Mouse (Mus musculus): ENCODE measurements around the gene Sar1b. TPM values are rescaled to one million over a fixed set of nuclear protein-coding genes. Genes with fewer than 3 reads are reported as not detected.
"Not testable (repeated sequence)": the region's sequence is repeated elsewhere in the genome, so short reads cannot be mapped to it uniquely, and the experiment has no call there.

Sar1b gene
- polyA plus RNA-seq, 1 experiment from 2014 or later, result 148 TPM

DNA sequence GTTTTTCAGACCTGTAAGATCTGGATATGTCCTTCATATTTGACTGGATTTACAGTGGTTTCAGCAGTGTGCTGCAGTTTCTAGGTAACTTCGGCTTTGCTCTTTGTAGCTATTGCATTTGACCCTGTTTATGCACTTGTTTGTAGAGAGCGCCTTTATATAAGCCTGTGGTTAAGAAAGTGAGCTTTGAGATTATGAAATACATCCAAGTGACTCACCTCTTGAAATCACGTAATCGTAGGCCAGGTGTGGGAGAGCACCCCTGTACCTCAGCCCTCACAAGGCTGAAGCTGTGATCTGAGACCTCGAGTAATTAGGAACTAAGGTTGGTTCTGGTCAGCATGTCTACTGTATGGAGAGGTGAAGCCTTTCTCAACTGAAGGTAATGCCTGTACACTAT, 14.0 kb downstream of the Sar1b start:
- Histone ChIP-seq H3K9me3 (ENCODE audit: control insufficient read depth, low read length) (no peaks in the 10 kb centered on the region), H3K36me3 (ENCODE audit: control insufficient read depth, insufficient read depth, low read length) (peaks cover 33% of the 10 kb centered on the region), H3K4me3 (ENCODE audit: control insufficient read depth in 1 of 2, insufficient read depth in 1 of 2, low read depth in 1 of 2, low read length in 2 of 2) (no peak overlapping the region), H3K4me2 (ENCODE audit: low read length) (no peak overlapping the region), H3K4me1 (ENCODE audit: control insufficient read depth in 2 of 2, insufficient read depth in 2 of 2, low read length in 2 of 2) (no peaks in the 10 kb centered on the region), H3K9ac (ENCODE audit: low read length) (no peak overlapping the region), H3K27ac (replicated peaks in 1 of 2; ENCODE audit: control insufficient read depth in 1 of 2, insufficient read depth in 1 of 2, low read depth in 2 of 2, low read length in 2 of 2) (no peak overlapping the region), H3K27me3 (ENCODE audit: control insufficient read depth, insufficient read depth, low read length) (no peaks in the 10 kb centered on the region)
- WGBS, result 90% methylated on average over 5 of the region's 5 CpGs
- no peak for ATAC-seq (ENCODE audit: insufficient number of reproducible peaks, insufficient read depth, low FRiP score, low read depth)

DNA sequence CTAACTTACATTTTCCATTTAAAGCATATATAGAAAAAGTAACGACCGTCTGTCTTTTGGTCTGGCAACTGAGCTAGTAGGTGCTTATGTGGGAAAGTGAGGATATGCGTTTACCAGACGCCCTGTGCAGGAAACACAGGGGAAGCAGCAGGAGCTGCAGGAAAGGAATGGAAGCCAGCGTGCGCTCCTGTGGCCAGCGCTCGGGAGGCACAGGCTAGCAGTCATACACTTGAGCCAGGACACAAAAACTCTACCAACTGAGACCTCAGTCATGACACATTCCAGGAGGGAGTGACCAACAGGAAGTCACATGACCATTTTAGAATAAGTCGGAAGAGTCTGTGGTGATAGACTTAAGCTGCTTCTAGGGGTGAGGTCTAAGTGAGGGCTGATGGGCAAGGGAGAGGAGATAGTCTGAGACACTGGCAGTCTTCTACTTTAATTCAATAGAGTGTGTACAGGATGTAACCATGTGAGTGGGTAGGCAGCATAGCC, 17.3 kb downstream of the Sar1b start:
- no peak overlapping the region for H3K9ac ChIP-seq (ENCODE audit: low read length)
- H3K4me2 ChIP-seq (ENCODE audit: low read length), result no peak overlapping the region
- peaks cover 58% of the 10 kb centered on the region for H3K36me3 ChIP-seq (ENCODE audit: control insufficient read depth, insufficient read depth, low read length)
- H3K9me3 ChIP-seq (ENCODE audit: control insufficient read depth, low read length), result no peaks in the 10 kb centered on the region
- no peak overlapping the region for H3K27ac ChIP-seq (replicated peaks in 1 of 2; ENCODE audit: control insufficient read depth in 1 of 2, insufficient read depth in 1 of 2, low read depth in 2 of 2, low read length in 2 of 2)
- H3K27me3 ChIP-seq (ENCODE audit: control insufficient read depth, insufficient read depth, low read length), result no peaks in the 10 kb centered on the region
- WGBS, result 65% methylated on average over 9 of the region's 9 CpGs
- no peaks in the 10 kb centered on the region for H3K4me1 ChIP-seq (ENCODE audit: control insufficient read depth in 2 of 2, insufficient read depth in 2 of 2, low read length in 2 of 2)
- no peak overlapping the region for H3K4me3 ChIP-seq (ENCODE audit: control insufficient read depth in 1 of 2, insufficient read depth in 1 of 2, low read depth in 1 of 2, low read length in 2 of 2)
- no peak for ATAC-seq (ENCODE audit: insufficient number of reproducible peaks, insufficient read depth, low FRiP score, low read depth)

DNA sequence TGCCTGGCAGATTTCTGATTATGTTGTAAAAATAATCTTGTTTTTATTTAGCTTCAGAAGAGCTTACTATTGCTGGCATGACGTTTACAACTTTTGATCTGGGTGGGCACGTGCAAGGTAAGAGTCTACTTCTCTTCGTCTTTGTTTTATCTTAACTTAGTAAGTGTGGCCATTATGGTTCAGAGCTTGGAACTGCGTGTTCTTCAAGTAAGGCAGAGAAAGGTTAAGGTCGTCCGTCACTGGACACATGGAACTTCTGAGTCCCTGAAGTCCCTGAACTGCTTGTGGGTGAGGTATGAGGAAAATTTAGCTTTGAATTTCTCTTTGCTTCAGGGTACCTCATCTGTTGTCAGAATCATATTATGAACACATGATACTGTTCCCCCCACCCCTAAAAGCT, 19.2 kb downstream of the Sar1b start:
- no peaks in the 10 kb centered on the region for H3K9me3 ChIP-seq (ENCODE audit: control insufficient read depth, low read length)
- H3K9ac ChIP-seq (ENCODE audit: low read length), result no peak overlapping the region
- WGBS, result 83% methylated on average over 6 of the region's 6 CpGs
- no peaks in the 10 kb centered on the region for H3K27me3 ChIP-seq (ENCODE audit: control insufficient read depth, insufficient read depth, low read length)
- H3K4me1 ChIP-seq (ENCODE audit: control insufficient read depth in 2 of 2, insufficient read depth in 2 of 2, low read length in 2 of 2), result no peaks in the 10 kb centered on the region
- H3K27ac ChIP-seq (replicated peaks in 1 of 2; ENCODE audit: control insufficient read depth in 1 of 2, insufficient read depth in 1 of 2, low read depth in 2 of 2, low read length in 2 of 2), result no peak overlapping the region
- no peak overlapping the region for H3K4me3 ChIP-seq (ENCODE audit: control insufficient read depth in 1 of 2, insufficient read depth in 1 of 2, low read depth in 1 of 2, low read length in 2 of 2)
- no peak for ATAC-seq (ENCODE audit: insufficient number of reproducible peaks, insufficient read depth, low FRiP score, low read depth)
- no peak overlapping the region for H3K4me2 ChIP-seq (ENCODE audit: low read length)
- H3K36me3 ChIP-seq (ENCODE audit: control insufficient read depth, insufficient read depth, low read length), result peaks cover 71% of the 10 kb centered on the region

DNA sequence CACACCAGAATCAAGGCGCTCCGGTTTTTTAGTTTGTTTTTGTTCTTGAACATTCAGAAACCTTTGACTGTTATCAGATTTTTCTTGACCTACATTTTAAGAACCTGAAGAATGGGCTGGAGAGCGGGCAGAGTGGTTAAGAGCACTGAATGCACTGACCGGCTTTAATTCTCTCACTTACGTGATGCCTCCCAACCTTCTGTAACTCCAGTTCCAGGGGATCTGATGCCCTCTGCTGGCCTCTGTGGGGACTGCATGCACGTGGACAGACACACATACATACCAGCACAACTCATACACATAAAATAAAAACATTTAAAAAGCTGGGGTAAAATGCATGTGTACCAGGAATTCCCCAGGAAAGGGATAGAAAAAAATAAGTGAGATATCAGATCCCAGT, 22.4 kb downstream of the Sar1b start:
- no peaks in the 10 kb centered on the region for H3K27me3 ChIP-seq (ENCODE audit: control insufficient read depth, insufficient read depth, low read length)
- no peak overlapping the region for H3K27ac ChIP-seq (replicated peaks in 1 of 2; ENCODE audit: control insufficient read depth in 1 of 2, insufficient read depth in 1 of 2, low read depth in 2 of 2, low read length in 2 of 2)
- no peaks in the 10 kb centered on the region for H3K9me3 ChIP-seq (ENCODE audit: control insufficient read depth, low read length)
- 86% methylated on average over 6 of the region's 6 CpGs for WGBS
- H3K4me3 ChIP-seq (ENCODE audit: control insufficient read depth in 1 of 2, insufficient read depth in 1 of 2, low read depth in 1 of 2, low read length in 2 of 2), result no peak overlapping the region
- no peaks in the 10 kb centered on the region for H3K4me1 ChIP-seq (ENCODE audit: control insufficient read depth in 2 of 2, insufficient read depth in 2 of 2, low read length in 2 of 2)
- H3K9ac ChIP-seq (ENCODE audit: low read length), result no peak overlapping the region
- no peak for ATAC-seq (ENCODE audit: insufficient number of reproducible peaks, insufficient read depth, low FRiP score, low read depth)
- no peak overlapping the region for H3K4me2 ChIP-seq (ENCODE audit: low read length)
- peaks cover 88% of the 10 kb centered on the region for H3K36me3 ChIP-seq (ENCODE audit: control insufficient read depth, insufficient read depth, low read length)

DNA sequence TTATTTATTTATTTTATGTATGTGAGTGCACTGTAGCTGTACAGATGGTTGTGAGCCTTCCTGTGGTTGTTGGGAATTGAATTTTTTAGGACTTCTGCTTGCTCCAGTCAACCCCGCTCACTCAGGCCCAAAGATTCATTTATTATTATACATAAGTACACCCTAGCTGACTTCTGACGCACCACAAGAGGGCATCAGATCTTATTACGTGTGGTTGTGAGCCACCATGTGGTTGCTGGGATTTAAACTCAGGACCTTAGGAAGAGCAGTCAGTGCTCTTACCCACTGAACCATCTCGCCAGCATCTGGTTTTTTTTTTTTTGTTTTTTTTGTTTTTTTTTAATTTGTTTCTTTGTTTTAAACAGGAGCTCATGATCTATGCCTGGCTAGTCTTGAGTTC, 26.2 kb downstream of the Sar1b start:
- peaks cover 74% of the 10 kb centered on the region for H3K36me3 ChIP-seq (ENCODE audit: control insufficient read depth, insufficient read depth, low read length)
- not testable (repeated sequence) for H3K9me3 ChIP-seq (ENCODE audit: control insufficient read depth, low read length); H3K9ac ChIP-seq (ENCODE audit: low read length); H3K27ac ChIP-seq (replicated peaks in 1 of 2; ENCODE audit: control insufficient read depth in 1 of 2, insufficient read depth in 1 of 2, low read depth in 2 of 2, low read length in 2 of 2); H3K4me3 ChIP-seq (ENCODE audit: control insufficient read depth in 1 of 2, insufficient read depth in 1 of 2, low read depth in 1 of 2, low read length in 2 of 2); H3K4me1 ChIP-seq (ENCODE audit: control insufficient read depth in 2 of 2, insufficient read depth in 2 of 2, low read length in 2 of 2); ATAC-seq (ENCODE audit: insufficient number of reproducible peaks, insufficient read depth, low FRiP score, low read depth); H3K4me2 ChIP-seq (ENCODE audit: low read length); H3K27me3 ChIP-seq (ENCODE audit: control insufficient read depth, insufficient read depth, low read length)
- WGBS, result 89% methylated on average over 4 of the region's 4 CpGs

DNA sequence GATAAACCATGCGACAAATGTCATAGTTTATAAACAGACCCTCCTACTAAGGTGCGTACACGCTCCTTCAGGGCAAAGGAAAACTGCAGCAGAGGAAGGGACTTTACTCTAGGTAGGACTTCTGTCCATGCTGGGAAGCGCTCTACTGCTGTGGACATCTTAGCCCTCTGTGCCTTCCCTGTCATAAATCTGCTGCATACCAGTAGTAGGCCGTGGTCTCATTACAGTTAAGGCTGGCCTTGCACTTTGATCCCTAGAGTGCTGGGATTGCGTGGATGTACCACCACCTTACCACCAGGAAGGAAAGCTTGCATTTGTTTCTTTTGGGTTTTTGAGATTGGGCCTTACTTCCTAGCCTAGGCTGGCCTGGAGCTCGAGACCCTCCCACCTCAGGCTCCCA, 27.2 kb downstream of the Sar1b start:
- 96% methylated on average over 7 of the region's 7 CpGs for WGBS

DNA sequence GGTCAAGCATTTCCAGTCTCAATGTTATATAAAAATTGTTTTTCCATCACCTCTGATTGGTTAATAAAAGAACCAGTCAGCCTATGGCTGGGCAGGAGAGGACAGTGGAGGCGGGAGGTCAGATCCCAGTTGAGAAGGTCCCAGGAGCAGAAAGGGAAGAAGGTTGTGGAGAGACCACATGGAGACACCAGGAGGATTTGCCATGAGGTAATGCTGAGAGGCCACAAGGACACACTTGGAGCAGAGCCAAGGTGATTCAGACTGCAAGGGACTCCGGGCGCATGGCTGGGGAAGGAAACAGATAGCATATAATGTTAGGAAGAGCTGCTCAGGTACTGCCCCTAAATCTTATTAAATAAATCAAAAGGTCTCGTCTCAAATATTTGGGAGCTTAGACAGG, 32.8 kb downstream of the Sar1b start:
- peak; percentile 61; the same call in 1 of the 2 replicates for ATAC-seq (ENCODE audit: insufficient number of reproducible peaks, insufficient read depth, low FRiP score, low read depth)
- H3K4me2 ChIP-seq (ENCODE audit: low read length), result no peak overlapping the region
- no peak overlapping the region for H3K4me3 ChIP-seq (ENCODE audit: control insufficient read depth in 1 of 2, insufficient read depth in 1 of 2, low read depth in 1 of 2, low read length in 2 of 2)
- no peaks in the 10 kb centered on the region for H3K9me3 ChIP-seq (ENCODE audit: control insufficient read depth, low read length)
- no peak overlapping the region for H3K27ac ChIP-seq (replicated peaks in 1 of 2; ENCODE audit: control insufficient read depth in 1 of 2, insufficient read depth in 1 of 2, low read depth in 2 of 2, low read length in 2 of 2)
- H3K36me3 ChIP-seq (ENCODE audit: control insufficient read depth, insufficient read depth, low read length), result peaks cover 16% of the 10 kb centered on the region
- H3K9ac ChIP-seq (ENCODE audit: low read length), result no peak overlapping the region
- H3K27me3 ChIP-seq (ENCODE audit: control insufficient read depth, insufficient read depth, low read length), result no peaks in the 10 kb centered on the region
- peaks cover 9 to 11% of the 10 kb centered on the region in 2 experiments for H3K4me1 ChIP-seq (ENCODE audit: control insufficient read depth in 2 of 2, insufficient read depth in 2 of 2, low read length in 2 of 2)
- WGBS, result 39% methylated on average over 4 of the region's 4 CpGs

More for the DNA sequence above, 27.2 kb downstream of the Sar1b start:
- H3K4me3 ChIP-seq (ENCODE audit: control insufficient read depth in 1 of 2, insufficient read depth in 1 of 2, low read depth in 1 of 2, low read length in 2 of 2), result no peak overlapping the region
- no peak for ATAC-seq (ENCODE audit: insufficient number of reproducible peaks, insufficient read depth, low FRiP score, low read depth)
- H3K27ac ChIP-seq (replicated peaks in 1 of 2; ENCODE audit: control insufficient read depth in 1 of 2, insufficient read depth in 1 of 2, low read depth in 2 of 2, low read length in 2 of 2), result no peak overlapping the region
- H3K4me1 ChIP-seq (ENCODE audit: control insufficient read depth in 2 of 2, insufficient read depth in 2 of 2, low read length in 2 of 2), result no peaks in the 10 kb centered on the region
- H3K9me3 ChIP-seq (ENCODE audit: control insufficient read depth, low read length), result no peaks in the 10 kb centered on the region
- no peak overlapping the region for H3K9ac ChIP-seq (ENCODE audit: low read length)
- H3K27me3 ChIP-seq (ENCODE audit: control insufficient read depth, insufficient read depth, low read length), result no peaks in the 10 kb centered on the region
- peaks cover 67% of the 10 kb centered on the region for H3K36me3 ChIP-seq (ENCODE audit: control insufficient read depth, insufficient read depth, low read length)
- no peak overlapping the region for H3K4me2 ChIP-seq (ENCODE audit: low read length)

DNA sequence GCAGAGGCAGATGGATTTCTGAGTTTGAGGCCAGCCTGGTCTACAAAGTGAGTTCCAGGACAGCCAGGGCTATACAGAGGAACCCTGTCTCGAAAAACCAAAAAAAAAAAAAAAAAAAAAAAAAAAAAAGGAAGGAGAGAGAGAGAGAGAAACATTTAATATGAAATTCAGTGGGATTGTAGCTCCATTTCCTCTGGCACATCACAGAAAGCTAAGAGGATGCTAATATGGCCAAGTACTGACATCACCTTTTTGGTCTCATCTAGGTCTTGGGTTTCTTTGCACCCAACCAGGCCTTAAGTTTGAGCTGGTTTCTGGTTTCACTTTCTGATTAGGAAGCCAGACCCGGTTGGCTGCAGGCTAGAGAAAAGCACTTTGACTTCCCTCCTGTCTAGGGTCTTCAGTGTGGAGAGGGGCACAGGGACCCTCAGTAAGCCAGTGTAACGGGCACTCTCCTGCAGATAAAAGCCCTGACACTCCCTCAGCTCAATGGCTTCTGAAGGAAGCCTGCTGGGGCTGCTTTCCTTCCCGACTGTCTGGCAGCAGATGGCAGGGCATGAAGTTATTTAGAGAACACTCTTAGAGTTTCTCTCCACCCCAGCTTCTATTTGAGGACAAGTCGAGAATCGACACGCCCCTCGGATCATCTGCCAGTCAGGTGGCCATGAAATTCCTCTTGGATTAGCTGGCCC, 37.3 kb downstream of the Sar1b start:
- H3K27ac ChIP-seq (replicated peaks in 1 of 2; ENCODE audit: control insufficient read depth in 1 of 2, insufficient read depth in 1 of 2, low read depth in 2 of 2, low read length in 2 of 2), result peak overlapping the region; percentile 83 to 92
- peak overlapping the region in 1 of 2 experiments; percentile 27; a peak in 1 of 4 replicates for H3K4me3 ChIP-seq (ENCODE audit: control insufficient read depth in 1 of 2, insufficient read depth in 1 of 2, low read depth in 1 of 2, low read length in 2 of 2)
- no peaks in the 10 kb centered on the region for H3K27me3 ChIP-seq (ENCODE audit: control insufficient read depth, insufficient read depth, low read length)
- H3K9ac ChIP-seq (ENCODE audit: low read length), result peak overlapping the region; percentile 56
- H3K36me3 ChIP-seq (ENCODE audit: control insufficient read depth, insufficient read depth, low read length), result no peaks in the 10 kb centered on the region
- H3K4me2 ChIP-seq (ENCODE audit: low read length), result peak overlapping the region; percentile 53
- 0 out of 2 replicates have a peak, but pooled peaks have one; percentile 36 for ATAC-seq (ENCODE audit: insufficient number of reproducible peaks, insufficient read depth, low FRiP score, low read depth)
- 8% methylated on average over 7 of the region's 8 CpGs for WGBS
- peaks cover 13% of the 10 kb centered on the region in 2 experiments for H3K4me1 ChIP-seq (ENCODE audit: control insufficient read depth in 2 of 2, insufficient read depth in 2 of 2, low read length in 2 of 2)
- H3K9me3 ChIP-seq (ENCODE audit: control insufficient read depth, low read length), result no peaks in the 10 kb centered on the region
